Mouse (Mus musculus): ENCODE measurements at regions not wholly inside any gene's neighbourhood (a gene's known extent, or its start where the extent isn't known, plus 50 kb on each side); places are given as distances from the start of the nearest gene placed in this dataset.

DNA sequence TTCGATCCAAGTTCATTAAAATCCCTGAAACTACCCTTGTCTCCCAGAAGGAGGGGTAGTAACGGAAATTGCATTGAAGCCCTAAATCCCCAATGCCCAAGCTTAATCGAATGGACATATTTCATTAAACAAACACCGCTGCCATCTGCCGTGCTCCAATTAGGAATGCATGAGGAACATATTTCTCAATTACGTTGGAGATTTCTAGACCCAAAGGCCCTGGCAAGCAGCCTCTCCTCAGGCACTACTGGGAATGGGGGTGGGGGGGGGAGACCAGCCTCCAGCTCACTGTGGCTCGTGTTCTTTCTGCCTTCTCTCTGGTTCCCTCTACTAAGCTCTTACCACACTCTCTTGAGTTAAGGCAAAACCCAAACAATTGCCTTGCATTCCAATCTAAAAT, 181.6 kb downstream of the Nmur2 start:
- TF ChIP-seq TCF3 (IDR thresholded peaks at IDR 0.05; ENCODE audit: insufficient read length, low read depth) (no peak), POLR2A (IDR thresholded peaks at IDR 0.05; ENCODE audit: insufficient read length, low read depth) (no peak), TCF12 (IDR thresholded peaks at IDR 0.05; ENCODE audit: insufficient read depth, poor library complexity, severe bottlenecking) (no peak), CEBPB (IDR thresholded peaks at IDR 0.05; ENCODE audit: insufficient read depth, poor library complexity, severe bottlenecking) (no peak), MYOD1 (IDR thresholded peaks at IDR 0.05; ENCODE audit: control insufficient read depth in 1 of 3, insufficient read length in 2 of 3, low read depth in 2 of 3) (no peak), MAX (IDR thresholded peaks at IDR 0.05; ENCODE audit: low read depth) (no peak), USF1 (IDR thresholded peaks at IDR 0.05; ENCODE audit: low read depth) (no peak), POLR2AphosphoS2 (IDR thresholded peaks at IDR 0.05; ENCODE audit: insufficient read length, low read depth) (no peak), E2F4 (IDR thresholded peaks at IDR 0.05; ENCODE audit: insufficient read depth) (no peak), SRF (IDR thresholded peaks at IDR 0.05; ENCODE audit: control insufficient read depth, insufficient read length, low read depth) (no peak)

Measured in myocyte (in vitro differentiated cells).